Mouse (Mus musculus) C2C12 (cell line): Measurements from ENCODE around the gene Spata2l.

Source experiments
- CEBPB ChIP-seq: IDR thresholded peaks from one replicate; pipeline ENCODE4 v1.6.1; 2011; ENCODE audit warnings: low read depth, mild to moderate bottlenecking, control low read depth, moderate library complexity
- CTCF ChIP-seq: IDR thresholded peaks from one replicate; pipeline ENCODE4 v1.5.1; 2011; ENCODE audit not compliant: control insufficient read depth, insufficient read depth, insufficient read length
- FOSL1 ChIP-seq: IDR thresholded peaks from one replicate; pipeline ENCODE4 v1.8.0; 2011; ENCODE audit warnings: mild to moderate bottlenecking, low read length; ENCODE audit not compliant: poor library complexity, insufficient read depth, severe bottlenecking
- USF1 ChIP-seq: IDR thresholded peaks from one replicate; pipeline ENCODE4 v1.6.1; 2011; ENCODE audit warnings: low read depth, mild to moderate bottlenecking, control low read depth, moderate library complexity

DNA sequence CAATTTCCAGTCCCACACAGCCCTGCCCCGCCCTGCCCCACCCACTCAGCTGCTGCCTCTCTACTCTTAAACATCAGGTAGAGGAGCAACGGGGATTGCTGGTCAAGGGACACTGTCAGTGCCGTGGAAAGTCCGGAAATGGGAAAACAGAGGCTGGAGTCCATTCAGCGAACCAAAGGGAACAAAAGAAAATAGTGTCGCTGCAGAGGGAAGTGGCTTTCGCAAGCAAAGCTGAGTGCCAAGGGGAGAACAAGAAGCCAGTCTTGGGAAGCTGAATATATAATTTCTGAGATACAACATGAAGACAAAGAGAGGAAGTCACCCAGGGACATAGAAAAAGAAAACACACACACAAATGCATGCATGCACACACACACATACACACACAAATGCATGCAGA, 47.2 kb downstream of the Spata2l start:
- TF ChIP-seq CTCF (no peak), USF1 (no peak), FOSL1 (no peak), CEBPB (no peak)
